Mouse (Mus musculus) myocyte (in vitro differentiated cells): ENCODE results near the gene Fam151b.

Experiments used
- MYOG ChIP-seq, 3 experiments: IDR thresholded peaks; one replicate each; pipeline ENCODE4 v1.6.1; 2011; ENCODE audit warnings: control low read depth in 2 of 3, low read depth in 2 of 3, mild to moderate bottlenecking in 2 of 3; ENCODE audit not compliant: insufficient read length in 2 of 3, control insufficient read depth in 1 of 3, insufficient read depth in 1 of 3
- POLR2A ChIP-seq: IDR thresholded peaks from one replicate; pipeline ENCODE4 v1.6.1; 2011; ENCODE audit warnings: low read depth, mild to moderate bottlenecking, control low read depth, moderate library complexity; ENCODE audit not compliant: insufficient read length
- REST ChIP-seq: IDR thresholded peaks from one replicate; pipeline ENCODE4 v1.6.1; 2011; ENCODE audit warnings: mild to moderate bottlenecking, control low read depth, moderate library complexity; ENCODE audit not compliant: insufficient read depth, insufficient read length
- TCF12 ChIP-seq: IDR thresholded peaks from one replicate; pipeline ENCODE4 v1.6.1; 2011; ENCODE audit warnings: mild to moderate bottlenecking, control low read depth; ENCODE audit not compliant: poor library complexity, insufficient read depth, severe bottlenecking
- USF1 ChIP-seq: IDR thresholded peaks from one replicate; pipeline ENCODE4 v1.6.1; 2011; ENCODE audit warnings: low read depth, mild to moderate bottlenecking, control low read depth, moderate library complexity

DNA sequence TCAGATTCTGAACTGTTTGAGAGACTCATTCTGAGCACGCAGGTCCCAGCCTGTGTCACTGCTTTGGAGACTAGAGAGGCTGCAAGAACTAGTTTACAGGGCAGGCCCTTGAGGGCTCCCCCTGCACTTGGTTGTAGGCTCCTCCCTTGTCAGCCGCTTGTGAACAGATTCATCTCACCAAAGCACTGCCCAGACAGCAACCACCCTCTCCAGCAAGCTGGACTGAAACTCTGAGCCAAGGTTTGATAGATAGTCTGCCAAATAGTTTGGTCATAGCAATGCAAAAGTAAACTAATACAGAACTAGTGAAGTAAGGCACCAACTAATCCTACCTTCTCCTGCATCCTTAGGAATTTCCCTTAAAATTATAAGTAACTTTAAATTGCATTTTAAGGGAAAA is 13.7 kb downstream of the Fam151b start:
- no peak for TF ChIP-seq USF1
- TF ChIP-seq TCF12 = no peak
- no peak for TF ChIP-seq POLR2A
- no peak for TF ChIP-seq REST
- TF ChIP-seq MYOG (IDR thresholded peaks at IDR 0.05; ENCODE audit: control insufficient read depth in 1 of 3, insufficient read depth in 1 of 3, insufficient read length in 2 of 3, low read depth in 2 of 3) = no peak
